Comparison of ENCODE assay signal across 26 mouse cellular contexts in genomic region chr9:115249145-115249544, GRCm38 (mm10).
A peak's percentile ranks its signal among the peaks of the same experiment; 100 is the strongest.
DNase-seq lines count a peak whose midpoint lies in the region; ATAC-seq and TF ChIP-seq lines count a peak whose summit lies in the region.
"Had no signal": no experiment of that assay in that cellular context is flagged by ENCODE, and none has a peak within 500 bp of the region (broad histone marks: within the 10 kb centered on the region; RNA-seq: fewer than 3 reads in every experiment).

No protein-coding gene starts in this region.

- H3K9ac ChIP-seq in intestine, embryonic 16.5 days (ENCODE audit: low read depth, low read length), result no peak overlapping the region
- no peak overlapping the region for H3K9ac ChIP-seq in liver, embryonic 11.5 days (ENCODE audit: low read depth, low read length)
- no peak overlapping the region for H3K9ac ChIP-seq in liver, embryonic 16.5 days (ENCODE audit: low read depth, low read length)
- no peak overlapping the region for H3K9ac ChIP-seq in stomach, postnatal 0 days (ENCODE audit: low read length)
- H3K9ac ChIP-seq: embryonic facial prominence, embryonic 12.5 days; hindbrain, embryonic 13.5 days; midbrain, embryonic 15.5 days had no signal

- H3K27ac ChIP-seq in intestine, embryonic 16.5 days (ENCODE audit: low read length), result 0 out of 2 replicates have a peak overlapping the region, but pooled peaks have one; percentile 8
- H3K27ac ChIP-seq in liver, embryonic 11.5 days (ENCODE audit: low read depth, low read length), result no peak overlapping the region
- no peak overlapping the region for H3K27ac ChIP-seq in liver, embryonic 16.5 days (ENCODE audit: low read length)
- no peak overlapping the region for H3K27ac ChIP-seq in stomach, postnatal 0 days (replicated peaks)
- H3K27ac ChIP-seq: embryonic facial prominence, embryonic 12.5 days; hindbrain, embryonic 13.5 days; kidney, postnatal 0 days; midbrain, embryonic 15.5 days had no signal

- DNase-seq in liver, embryonic 11.5 days (ENCODE audit: low spot score), result no peak
- DNase-seq in stomach, postnatal 0 days (ENCODE audit: low spot score), result peak; percentile 42
- DNase-seq in embryo, embryonic 10.5 days (ENCODE audit: low spot score), result no peak
- DNase-seq in heart, adult 18-20 months, result no peak
- DNase-seq in cerebellum, postnatal 10 days, result no peak
- DNase-seq: adrenal gland, postnatal 36 days; B cell, adult 2 months; cerebellum, adult 2 months; cerebellum, postnatal 36 days; embryo, embryonic 11 days; gastrocnemius, postnatal 25 days; heart, adult 11 months; heart, postnatal 14 days; kidney, adult 8-10 months; kidney, postnatal 4 days; lung, postnatal 4 days; right cerebral cortex, postnatal 25 days; thymus, adult 18-20 months; thymus, postnatal 25 days had no signal

- TF ChIP-seq CTCF in stomach, postnatal 0 days (IDR thresholded peaks at IDR 0.05; ENCODE audit: low read depth), result no peak

- H3K4me1 ChIP-seq in intestine, embryonic 16.5 days (ENCODE audit: control insufficient read depth, insufficient read depth, low read length), result no peaks in the 10 kb centered on the region
- H3K4me1 ChIP-seq in liver, embryonic 11.5 days (replicated peaks; ENCODE audit: control insufficient read depth, insufficient read depth, low read length), result peaks cover 17% of the 10 kb centered on the region
- H3K4me1 ChIP-seq in liver, embryonic 16.5 days (ENCODE audit: control insufficient read depth, low read depth, low read length), result peaks cover 13% of the 10 kb centered on the region
- H3K4me1 ChIP-seq in stomach, postnatal 0 days (replicated peaks; ENCODE audit: control insufficient read depth, insufficient read depth), result no peaks in the 10 kb centered on the region
- H3K4me1 ChIP-seq: embryonic facial prominence, embryonic 12.5 days; hindbrain, embryonic 13.5 days; midbrain, embryonic 15.5 days had no signal

- 54% methylated on average over 5 of the region's 5 CpGs for WGBS in intestine, embryonic 16.5 days
- 29% methylated on average over 5 of the region's 5 CpGs for WGBS in liver, embryonic 11.5 days
- 14% methylated on average over 5 of the region's 5 CpGs for WGBS in liver, embryonic 16.5 days (ENCODE audit: insufficient replicate concordance)
- 58% methylated on average over 5 of the region's 5 CpGs for WGBS in stomach, postnatal 0 days

- no peaks in the 10 kb centered on the region for H3K9me3 ChIP-seq in intestine, embryonic 16.5 days (ENCODE audit: control insufficient read depth, low read length)
- H3K9me3 ChIP-seq in liver, embryonic 11.5 days (ENCODE audit: control insufficient read depth, low read length), result no peaks in the 10 kb centered on the region
- no peaks in the 10 kb centered on the region for H3K9me3 ChIP-seq in liver, embryonic 16.5 days (replicated peaks; ENCODE audit: control insufficient read depth, low read length)
- H3K9me3 ChIP-seq in stomach, postnatal 0 days (ENCODE audit: control insufficient read depth, low read length), result no peaks in the 10 kb centered on the region
- H3K9me3 ChIP-seq: embryonic facial prominence, embryonic 12.5 days; hindbrain, embryonic 13.5 days; midbrain, embryonic 15.5 days had no signal

- TF ChIP-seq EP300 in stomach, postnatal 0 days (optimal IDR thresholded peaks at IDR 0.05), result no peak

- H3K4me2 ChIP-seq in intestine, embryonic 16.5 days (ENCODE audit: low read depth, low read length), result no peak overlapping the region
- no peak overlapping the region; the same call in 1 of the 2 replicates for H3K4me2 ChIP-seq in liver, embryonic 11.5 days
- no peak overlapping the region for H3K4me2 ChIP-seq in liver, embryonic 16.5 days (ENCODE audit: low read depth, low read length)
- no peak overlapping the region for H3K4me2 ChIP-seq in stomach, postnatal 0 days (replicated peaks; ENCODE audit: low read depth)
- H3K4me2 ChIP-seq: embryonic facial prominence, embryonic 12.5 days; hindbrain, embryonic 13.5 days; midbrain, embryonic 15.5 days had no signal

- peaks cover 11% of the 10 kb centered on the region for H3K36me3 ChIP-seq in intestine, embryonic 16.5 days (ENCODE audit: control insufficient read depth, insufficient read depth, low read length)
- H3K36me3 ChIP-seq in liver, embryonic 11.5 days (ENCODE audit: control insufficient read depth, insufficient read depth, low read length), result peaks cover 47% of the 10 kb centered on the region
- H3K36me3 ChIP-seq in liver, embryonic 16.5 days (ENCODE audit: control insufficient read depth, insufficient read depth), result peaks cover 62% of the 10 kb centered on the region
- peaks cover 36% of the 10 kb centered on the region for H3K36me3 ChIP-seq in stomach, postnatal 0 days (ENCODE audit: control insufficient read depth, insufficient read depth, low read length)

- peak; percentile 52; the same call in 1 of the 2 replicates for ATAC-seq in intestine, embryonic 16.5 days
- peak; percentile 89 for ATAC-seq in liver, embryonic 11.5 days (replicated peaks; ENCODE audit: low FRiP score)
- ATAC-seq in liver, embryonic 16.5 days (ENCODE audit: low read depth), result peak; percentile 55
- ATAC-seq in stomach, postnatal 0 days (ENCODE audit: low FRiP score, low TSS enrichment), result peak; percentile 59; the same call in 1 of the 2 replicates
- ATAC-seq: forebrain, embryonic 14.5 days; midbrain, embryonic 15.5 days had no signal

- no peak overlapping the region for H3K4me3 ChIP-seq in intestine, embryonic 16.5 days (ENCODE audit: low read length)
- no peak overlapping the region for H3K4me3 ChIP-seq in liver, embryonic 11.5 days (ENCODE audit: low read depth, low read length)
- H3K4me3 ChIP-seq in liver, embryonic 16.5 days (ENCODE audit: low read depth, low read length), result no peak overlapping the region
- no peak overlapping the region for H3K4me3 ChIP-seq in stomach, postnatal 0 days (ENCODE audit: low read depth, low read length)
- H3K4me3 ChIP-seq: embryonic facial prominence, embryonic 12.5 days; hindbrain, embryonic 13.5 days; midbrain, embryonic 15.5 days had no signal

- H3K27me3 ChIP-seq in intestine, embryonic 16.5 days (replicated peaks; ENCODE audit: control insufficient read depth, insufficient read depth, low read length), result no peaks in the 10 kb centered on the region
- no peaks in the 10 kb centered on the region for H3K27me3 ChIP-seq in liver, embryonic 11.5 days (replicated peaks; ENCODE audit: control insufficient read depth, insufficient read depth, low read length)
- no peaks in the 10 kb centered on the region for H3K27me3 ChIP-seq in liver, embryonic 16.5 days (ENCODE audit: control insufficient read depth, insufficient read depth, low read depth, low read length)
- no peaks in the 10 kb centered on the region for H3K27me3 ChIP-seq in stomach, postnatal 0 days (ENCODE audit: control insufficient read depth, insufficient read depth, low read length)
- H3K27me3 ChIP-seq: embryonic facial prominence, embryonic 12.5 days; hindbrain, embryonic 13.5 days; midbrain, embryonic 15.5 days had no signal
